Mouse (Mus musculus) midbrain, embryonic 16.5 days (tissue): ENCODE measurements around the gene Adm. TPM values are rescaled to one million over a fixed set of nuclear protein-coding genes. Genes with fewer than 3 reads are reported as not detected.

Experiments used
- ATAC-seq: fragments of 200-750 bp; cut with Nextera tagmentation; 2 replicates; pipeline ENCODE4 v1.8.0; 2017; ENCODE audit warnings: moderate TSS enrichment
- H3K27ac ChIP-seq: fragments of 300-500 bp; sonication (generic); 2 replicates; pipeline ENCODE4 v1.5.1; 2014; ENCODE audit warnings: mild to moderate bottlenecking, low read length, mixed read lengths
- H3K27me3 ChIP-seq: fragments of 300-500 bp; sonication (generic); 2 replicates; pipeline ENCODE4 v1.6.1; 2014; ENCODE audit warnings: low read depth, low read length, mixed read lengths; ENCODE audit not compliant: control insufficient read depth, insufficient read depth
- H3K36me3 ChIP-seq: fragments of 300-500 bp; sonication (generic); 2 replicates; pipeline ENCODE4 v1.6.1; 2014; ENCODE audit warnings: mild to moderate bottlenecking, low read length, moderate library complexity, mixed read lengths; ENCODE audit not compliant: control insufficient read depth, insufficient read depth
- H3K4me1 ChIP-seq: fragments of 300-500 bp; sonication (generic); 2 replicates; pipeline ENCODE4 v1.6.1; 2014; ENCODE audit warnings: mild to moderate bottlenecking, low read length, mixed read lengths; ENCODE audit not compliant: control insufficient read depth, insufficient read depth
- H3K4me2 ChIP-seq: fragments of 300-500 bp; sonication (generic); 2 replicates; pipeline ENCODE4 v1.6.1; 2014; ENCODE audit warnings: mild to moderate bottlenecking, low read length, mixed read lengths
- H3K4me3 ChIP-seq: fragments of 300-500 bp; sonication (generic); 2 replicates; pipeline ENCODE4 v1.5.1; 2014; ENCODE audit warnings: low read depth, mild to moderate bottlenecking, low read length, moderate library complexity, mixed read lengths
- H3K9ac ChIP-seq: fragments of 300-500 bp; sonication (generic); 2 replicates; pipeline ENCODE4 v1.6.1; 2014; ENCODE audit warnings: low read depth, low read length, mixed read lengths
- H3K9me3 ChIP-seq: fragments of 300-500 bp; sonication (generic); replicated peaks from 2 replicates; pipeline ENCODE4 v1.6.1; 2014; ENCODE audit warnings: mild to moderate bottlenecking, low read length, mixed read lengths; ENCODE audit not compliant: control insufficient read depth, poor library complexity, severe bottlenecking
- WGBS: fragments of 180-500 bp; shearing (Covaris S2); extraction: QIAGEN DNeasy Blood & Tissue Kit; methylation state at CpG from one replicate; pipeline ENCODE4 v1.1.7; 2014; 5-methylcytosine and 5-hydroxymethylcytosine counted together
- polyA plus RNA-seq: library from polyadenylated mRNA; unstranded; fragments of >200 nt; fragmentation: Nextera tagmentation; extraction: Ambion mirVana; gene quantifications from 2 replicates; pipeline ENCODE4 v1.2.1, GENCODE M21; 2015

The Adm gene
- polyA plus RNA-seq, 1 experiment from 2014 or later, result 4.9 TPM

DNA sequence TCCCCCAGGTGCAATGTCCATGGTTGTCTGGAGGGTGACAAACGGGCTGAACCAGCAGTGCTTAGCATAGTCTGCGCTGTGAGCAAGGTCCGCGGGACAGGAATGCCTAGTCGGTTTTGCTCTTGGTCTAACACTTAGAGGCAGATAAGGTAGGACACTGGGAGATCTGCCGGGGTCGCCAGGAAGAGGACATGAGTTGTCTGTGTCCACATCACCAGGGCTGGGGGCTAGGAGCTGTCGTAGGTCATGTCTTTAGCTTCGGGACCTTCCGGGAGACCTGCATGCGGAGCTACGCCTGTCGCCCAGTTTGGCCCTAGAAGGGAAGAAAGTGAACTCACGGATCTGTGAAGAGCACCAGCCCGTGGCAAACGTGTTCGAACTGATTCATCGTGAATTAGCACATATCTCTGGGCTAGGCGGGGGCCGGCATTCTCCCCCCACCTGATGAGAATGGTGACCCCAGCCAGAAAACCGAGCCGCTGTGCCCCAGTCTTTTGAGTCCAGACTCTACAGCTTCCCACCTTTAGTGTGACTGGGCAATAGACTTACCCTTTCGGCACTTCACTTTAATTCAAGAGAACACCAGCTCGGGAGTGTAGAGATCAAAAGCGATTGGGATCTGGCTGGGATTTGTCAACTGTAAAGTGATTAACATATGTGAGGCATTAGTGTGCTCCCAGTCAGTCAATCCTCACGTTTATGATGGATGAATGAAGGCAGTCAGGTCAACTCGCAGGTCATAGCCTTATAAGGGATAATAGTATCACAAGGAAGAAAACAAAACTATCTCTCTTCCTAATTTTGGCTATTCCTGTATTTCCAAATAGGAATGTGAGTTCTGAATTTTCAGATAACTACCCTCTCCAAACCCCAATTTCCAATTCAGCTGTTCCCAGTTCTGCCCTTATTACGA is 1.0 kb upstream of the Adm start:
- Histone ChIP-seq H3K27ac (no peak overlapping the region), H3K4me1 (peaks cover 33% of the 10 kb centered on the region), H3K27me3 (peaks cover 28% of the 10 kb centered on the region), H3K36me3 (no peaks in the 10 kb centered on the region), H3K4me2 (peak overlapping the region; percentile 13; the same call in 1 of the 2 replicates), H3K9me3 (no peaks in the 10 kb centered on the region), H3K9ac (no peak overlapping the region), H3K4me3 (no peak overlapping the region)
- ATAC-seq, result no peak
- 3% methylated on average over 28 of the region's 28 CpGs for WGBS

DNA sequence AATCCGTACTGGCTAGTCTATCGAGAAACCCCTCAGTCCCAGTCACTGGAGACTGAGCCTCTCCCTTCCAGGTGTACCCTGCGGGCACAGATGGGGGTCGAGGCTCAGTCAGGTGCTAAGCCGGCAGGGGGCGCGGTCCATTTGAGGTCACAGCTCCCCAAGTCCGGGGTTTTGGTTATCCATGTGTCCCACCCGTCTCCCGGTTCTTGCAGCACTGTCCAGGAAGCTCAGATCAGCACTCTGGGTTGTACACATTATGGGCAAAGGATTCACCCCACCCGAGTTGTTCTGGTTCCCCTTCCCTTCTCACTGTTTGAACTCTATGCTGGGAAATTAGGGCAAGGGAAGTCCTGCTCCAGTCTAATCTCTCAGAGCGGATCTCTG is 370 bp upstream of the Adm start:
- no peak for ATAC-seq
- Histone ChIP-seq H3K9me3 (no peaks in the 10 kb centered on the region), H3K36me3 (no peaks in the 10 kb centered on the region), H3K4me2 (peak overlapping the region; percentile 74), H3K4me3 (peak overlapping the region; percentile 38; the same call in 1 of the 2 replicates), H3K27ac (no peak overlapping the region), H3K9ac (no peak overlapping the region), H3K27me3 (peaks cover 28% of the 10 kb centered on the region), H3K4me1 (peaks cover 33% of the 10 kb centered on the region)
- WGBS, result 1% methylated on average over 12 of the region's 12 CpGs

DNA sequence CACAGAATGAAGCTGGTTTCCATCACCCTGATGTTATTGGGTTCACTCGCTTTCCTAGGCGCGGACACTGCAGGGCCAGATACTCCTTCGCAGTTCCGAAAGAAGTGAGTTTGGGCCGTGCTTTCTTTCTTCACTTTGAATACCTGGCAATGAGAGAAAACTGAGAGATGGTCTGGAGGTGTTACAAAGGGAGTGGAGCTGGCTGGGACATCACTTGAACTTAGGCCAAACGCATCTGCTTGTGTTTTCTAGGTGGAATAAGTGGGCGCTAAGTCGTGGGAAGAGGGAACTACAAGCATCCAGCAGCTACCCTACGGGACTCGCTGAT is 776 bp downstream of the Adm start:
- under 1% methylated on average over 11 of the region's 11 CpGs for WGBS
- Histone ChIP-seq H3K4me1 (peaks cover 33% of the 10 kb centered on the region), H3K4me3 (peak overlapping the region; percentile 38), H3K9me3 (no peaks in the 10 kb centered on the region), H3K4me2 (peak overlapping the region; percentile 74), H3K9ac (0 out of 2 replicates have a peak overlapping the region, but pooled peaks have one; percentile 23), H3K27me3 (peaks cover 28% of the 10 kb centered on the region), H3K27ac (no peak overlapping the region), H3K36me3 (no peaks in the 10 kb centered on the region)
- ATAC-seq, result no peak

DNA sequence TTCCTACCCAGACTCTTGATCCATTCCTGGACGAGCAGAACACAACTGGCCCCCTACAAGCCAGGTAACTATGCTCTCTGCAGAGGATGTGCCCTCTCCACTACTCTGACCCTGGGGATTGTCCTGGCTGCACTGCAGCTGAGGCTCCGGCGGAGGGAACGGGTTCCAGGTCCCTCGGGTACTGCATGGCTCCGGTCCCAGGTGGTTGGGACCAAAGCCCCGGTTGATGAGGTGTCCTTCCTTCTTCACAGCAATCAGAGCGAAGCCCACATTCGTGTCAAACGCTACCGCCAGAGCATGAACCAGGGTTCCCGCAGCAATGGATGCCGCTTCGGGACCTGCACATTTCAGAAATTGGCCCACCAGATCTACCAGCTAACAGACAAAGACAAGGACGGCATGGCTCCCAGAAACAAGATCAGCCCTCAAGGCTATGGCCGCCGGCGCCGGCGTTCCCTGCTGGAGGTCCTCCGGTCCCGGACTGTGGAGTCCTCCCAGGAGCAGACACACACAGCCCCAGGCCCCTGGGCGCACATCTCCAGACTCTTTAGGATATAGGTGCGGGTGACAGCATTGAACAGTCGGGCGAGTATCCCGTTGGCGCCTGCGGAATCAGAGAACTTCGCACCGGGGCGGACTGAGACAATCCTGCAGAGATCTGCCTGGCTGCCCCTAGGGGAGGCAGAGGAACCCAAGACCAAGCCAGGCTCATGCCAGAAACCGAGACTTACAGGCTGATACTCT is 1.3 kb downstream of the Adm start:
- WGBS, result under 1% methylated on average over 33 of the region's 33 CpGs
- 0 out of 2 replicates have a peak, but pooled peaks have one; percentile 11 for ATAC-seq
- H3K27me3 ChIP-seq, result peaks cover 28% of the 10 kb centered on the region

DNA sequence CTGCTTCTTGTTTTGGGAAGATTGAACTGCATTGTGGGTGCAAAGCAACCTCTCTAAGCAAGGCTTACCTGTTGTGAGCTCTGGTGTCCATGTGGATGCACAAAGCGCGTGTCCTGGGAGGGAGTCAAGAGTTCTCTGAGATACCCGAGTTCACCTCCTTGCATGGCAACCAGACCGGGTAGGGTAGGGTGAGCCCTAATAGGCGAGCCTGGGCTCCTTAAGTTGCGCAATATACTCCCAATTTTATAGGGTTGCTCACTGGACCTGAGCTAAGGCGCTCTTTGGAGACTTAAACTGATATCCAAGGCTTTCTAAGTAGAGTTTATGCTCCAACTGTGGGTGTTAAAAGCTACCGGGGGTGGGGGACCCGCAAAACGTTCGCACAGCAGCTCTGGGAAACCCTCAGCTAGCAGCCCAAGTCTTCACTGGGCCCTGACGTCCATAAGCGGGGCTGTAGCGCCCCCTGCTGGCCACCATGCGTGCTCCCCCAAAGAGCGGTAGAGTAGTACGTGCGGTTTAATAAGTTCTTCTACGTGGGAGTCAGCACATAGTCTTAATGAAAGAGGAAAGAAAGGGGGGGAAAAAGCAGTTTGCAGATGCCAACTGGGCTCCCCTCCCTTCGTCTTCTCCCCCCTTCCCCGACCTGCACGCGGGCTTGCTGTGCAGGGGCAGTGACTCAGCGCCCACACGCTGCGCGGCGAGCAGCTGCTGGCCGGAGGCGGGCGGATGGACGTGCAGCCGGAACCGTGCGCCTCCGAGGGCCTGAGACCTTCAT is 2.6 kb downstream of the Adm start:
- Histone ChIP-seq H3K4me1 (peaks cover 33% of the 10 kb centered on the region), H3K36me3 (no peaks in the 10 kb centered on the region), H3K27ac (no peak overlapping the region), H3K4me2 (peak overlapping the region; percentile 85), H3K9me3 (no peaks in the 10 kb centered on the region), H3K4me3 (peak overlapping the region; percentile 39), H3K9ac (peak overlapping the region; percentile 58), H3K27me3 (peaks cover 20% of the 10 kb centered on the region)
- peak; percentile 93 for ATAC-seq
- WGBS, result under 1% methylated on average over 36 of the region's 36 CpGs

More for the DNA sequence above, 1.3 kb downstream of the Adm start:
- H3K4me3 ChIP-seq, result peak overlapping the region; percentile 38
- H3K9ac ChIP-seq, result peak overlapping the region; percentile 49; the same call in 1 of the 2 replicates
- H3K4me1 ChIP-seq, result peaks cover 33% of the 10 kb centered on the region
- H3K27ac ChIP-seq, result no peak overlapping the region
- H3K36me3 ChIP-seq, result no peaks in the 10 kb centered on the region
- peak overlapping the region; percentile 74 for H3K4me2 ChIP-seq
- H3K9me3 ChIP-seq, result no peaks in the 10 kb centered on the region

DNA sequence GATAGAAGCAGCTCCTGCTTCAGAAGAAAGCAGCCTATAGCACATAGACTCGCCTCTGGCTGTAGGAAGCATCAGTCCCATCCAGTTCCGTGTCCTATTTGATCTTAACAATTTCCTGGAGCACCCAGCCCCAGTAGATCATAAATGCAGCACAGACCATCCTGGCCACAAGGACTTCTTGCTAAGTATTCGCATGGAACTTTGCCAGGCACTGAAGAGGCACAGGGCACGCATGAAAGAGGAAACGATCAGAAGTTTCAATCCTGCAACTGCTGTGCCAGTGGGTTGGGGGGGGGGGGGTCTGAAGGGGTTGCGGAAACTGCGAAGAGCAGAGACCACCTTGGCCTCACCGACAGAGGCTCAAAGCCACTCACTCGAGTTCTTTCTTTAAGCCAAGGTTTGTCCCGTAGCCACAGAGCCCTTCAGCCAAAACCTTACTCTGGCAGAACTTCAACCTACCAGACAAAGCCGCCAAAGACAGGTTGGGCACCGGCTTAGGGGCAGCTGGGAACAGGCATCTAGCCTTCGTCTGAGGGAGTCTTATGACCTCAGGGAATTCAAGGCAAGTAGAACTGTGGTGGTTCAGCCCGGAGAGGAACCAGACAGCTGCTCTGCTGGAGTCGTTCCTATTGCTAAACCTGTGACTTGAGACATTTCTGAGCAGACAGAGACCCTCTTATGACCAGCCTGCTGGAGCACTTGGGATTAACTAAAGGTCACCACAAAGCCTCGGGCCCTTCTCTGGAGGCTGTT is 3.9 kb downstream of the Adm start:
- no peaks in the 10 kb centered on the region for H3K9me3 ChIP-seq
- H3K27ac ChIP-seq, result no peak overlapping the region
- H3K4me3 ChIP-seq, result no peak overlapping the region
- H3K36me3 ChIP-seq, result no peaks in the 10 kb centered on the region
- WGBS, result 76% methylated on average over 16 of the region's 16 CpGs
- no peak for ATAC-seq
- H3K4me1 ChIP-seq, result peaks cover 30% of the 10 kb centered on the region
- no peak overlapping the region for H3K4me2 ChIP-seq
- no peak overlapping the region for H3K9ac ChIP-seq
- H3K27me3 ChIP-seq, result peaks cover 11% of the 10 kb centered on the region; the same call in 1 of the 2 replicates

DNA sequence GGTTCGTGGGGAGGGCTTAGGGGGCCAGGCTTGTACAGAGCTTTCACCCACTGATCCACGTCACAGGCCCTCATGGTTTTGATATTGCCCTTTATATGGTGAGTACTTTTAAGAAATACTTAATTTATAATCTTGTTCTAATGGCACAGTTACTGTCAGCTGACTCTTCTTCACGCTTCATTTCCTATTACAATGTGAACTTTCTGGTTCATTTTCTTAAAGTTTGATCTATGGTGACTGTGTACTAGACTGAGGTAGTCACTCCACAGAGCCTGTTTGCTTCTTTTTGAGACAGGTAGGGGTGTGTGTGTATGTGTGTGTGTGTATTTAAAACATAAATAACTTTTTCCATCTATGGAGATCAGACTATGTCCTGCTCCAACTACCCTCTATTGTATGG is 8.5 kb downstream of the Adm start:
- Histone ChIP-seq H3K4me1 (no peaks in the 10 kb centered on the region), H3K36me3 (no peaks in the 10 kb centered on the region), H3K27me3 (no peaks in the 10 kb centered on the region; the same call in 1 of the 2 replicates), H3K9me3 (no peaks in the 10 kb centered on the region), H3K4me3 (no peak overlapping the region), H3K27ac (no peak overlapping the region), H3K9ac (no peak overlapping the region), H3K4me2 (no peak overlapping the region)
- WGBS, result 80% methylated on average over 3 of the region's 3 CpGs
- no peak for ATAC-seq

- no peak overlapping the region for H3K9ac ChIP-seq
- H3K4me3 ChIP-seq, result no peak overlapping the region
- ATAC-seq, result no peak
- no peak overlapping the region for H3K27ac ChIP-seq
- 52% methylated on average over 1 of the region's 1 CpGs for WGBS
- H3K4me1 ChIP-seq, result no peaks in the 10 kb centered on the region
- no peaks in the 10 kb centered on the region for H3K36me3 ChIP-seq
- H3K27me3 ChIP-seq, result no peaks in the 10 kb centered on the region
- no peak overlapping the region for H3K4me2 ChIP-seq
- H3K9me3 ChIP-seq, result no peaks in the 10 kb centered on the region
These were observed 9.1 kb downstream of the Adm start for GRCm38 (mm10) chr7:110636559-110636958.
